Mouse (Mus musculus): ENCODE results near the gene Lyzl4.

GRCm38 (mm10) chr9:121528605-121529357, 113.1 kb downstream of the Lyzl4 start:
- TF ChIP-seq CTCF (conservative IDR thresholded peaks at IDR 0.05; ENCODE audit: low read length) = no peak
- no peak for TF ChIP-seq NANOG (IDR thresholded peaks at IDR 0.05; ENCODE audit: borderline replicate concordance, low read length)
